Mouse (Mus musculus): ENCODE data around the gene Nudt4.
A peak's percentile ranks its signal among the peaks of the same experiment; 100 is the strongest.
"Not testable (repeated sequence)": the region's sequence is repeated elsewhere in the genome, so short reads cannot be mapped to it uniquely, and the experiment has no call there.

Gene Nudt4

DNA sequence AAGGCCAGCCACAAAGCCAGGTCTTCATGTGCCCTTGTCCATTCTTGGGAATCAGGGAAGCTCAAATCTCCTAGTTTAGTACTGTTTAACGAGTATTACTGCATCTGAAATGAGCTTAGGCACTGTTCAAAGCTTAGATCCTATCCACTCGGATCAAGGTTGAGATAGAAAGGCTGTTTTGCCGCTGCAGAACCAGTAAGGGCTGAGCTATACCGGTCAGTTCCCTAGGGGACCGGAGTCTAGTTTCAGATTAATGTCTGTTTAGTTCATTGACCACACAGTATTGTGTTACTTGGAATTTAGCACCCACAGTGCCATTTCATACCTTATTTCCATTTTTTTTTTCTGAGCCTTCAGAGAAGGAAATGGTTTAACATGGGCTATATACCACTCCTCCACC lies 3.6 kb upstream of the Nudt4 start:
- DNase-seq (ENCODE audit: low read depth, low spot score) = no peak

DNA sequence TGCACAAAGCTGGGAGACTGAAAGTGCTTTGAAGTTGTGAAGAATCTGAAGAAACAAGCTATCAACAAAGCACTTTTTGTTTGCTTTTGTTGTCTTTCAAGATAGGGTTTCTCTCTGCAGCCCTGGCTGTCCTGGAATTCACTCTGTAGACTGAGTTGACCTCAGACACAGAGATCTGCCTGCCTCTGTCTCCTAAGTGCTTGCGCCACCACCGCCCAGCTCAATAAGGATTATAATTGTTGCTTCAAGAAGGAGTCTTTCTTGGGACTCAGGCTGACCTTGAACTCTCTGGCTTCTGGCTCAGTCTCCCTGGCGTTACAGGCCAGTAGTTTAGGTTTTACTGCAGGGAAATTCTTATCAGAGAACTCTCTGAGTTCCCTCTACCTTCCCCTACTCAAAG lies 2.8 kb upstream of the Nudt4 start:
- no peak for DNase-seq (ENCODE audit: low read depth, low spot score)

DNA sequence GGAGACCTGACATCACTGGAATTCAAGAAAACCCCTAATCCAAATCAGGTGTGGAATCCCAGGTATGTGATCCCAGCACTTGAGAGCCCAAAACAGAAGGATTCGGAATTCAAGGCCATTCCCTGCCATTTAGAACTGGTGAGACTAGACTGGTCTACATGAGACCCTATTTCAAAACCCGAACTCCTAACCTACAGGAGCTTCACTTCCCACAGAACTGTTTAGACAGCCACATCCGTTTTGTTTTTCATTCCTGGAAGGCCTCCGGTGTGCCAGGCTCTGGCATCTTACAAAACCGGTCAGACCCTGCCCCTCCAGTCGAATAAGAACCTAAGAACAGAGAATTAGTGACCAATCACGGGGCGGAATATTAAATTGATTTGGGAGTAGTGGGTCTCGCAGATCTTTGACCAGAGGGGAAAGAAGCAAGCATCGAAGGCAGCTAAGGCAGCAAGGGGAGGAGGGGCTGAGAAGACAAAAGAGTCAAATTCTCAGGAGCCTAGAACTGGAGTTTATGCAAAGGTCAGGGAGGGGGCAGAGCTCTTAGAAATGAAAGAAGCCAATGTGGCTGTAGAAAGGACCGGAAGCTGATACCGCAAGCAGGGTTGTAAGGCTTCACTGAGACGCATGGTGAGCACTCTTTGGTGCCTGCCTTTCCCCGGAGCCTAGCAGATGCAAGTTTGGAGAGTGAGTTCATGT lies 1.4 kb upstream of the Nudt4 start:
- DNase-seq (ENCODE audit: low read depth, low spot score) = no peak

DNA sequence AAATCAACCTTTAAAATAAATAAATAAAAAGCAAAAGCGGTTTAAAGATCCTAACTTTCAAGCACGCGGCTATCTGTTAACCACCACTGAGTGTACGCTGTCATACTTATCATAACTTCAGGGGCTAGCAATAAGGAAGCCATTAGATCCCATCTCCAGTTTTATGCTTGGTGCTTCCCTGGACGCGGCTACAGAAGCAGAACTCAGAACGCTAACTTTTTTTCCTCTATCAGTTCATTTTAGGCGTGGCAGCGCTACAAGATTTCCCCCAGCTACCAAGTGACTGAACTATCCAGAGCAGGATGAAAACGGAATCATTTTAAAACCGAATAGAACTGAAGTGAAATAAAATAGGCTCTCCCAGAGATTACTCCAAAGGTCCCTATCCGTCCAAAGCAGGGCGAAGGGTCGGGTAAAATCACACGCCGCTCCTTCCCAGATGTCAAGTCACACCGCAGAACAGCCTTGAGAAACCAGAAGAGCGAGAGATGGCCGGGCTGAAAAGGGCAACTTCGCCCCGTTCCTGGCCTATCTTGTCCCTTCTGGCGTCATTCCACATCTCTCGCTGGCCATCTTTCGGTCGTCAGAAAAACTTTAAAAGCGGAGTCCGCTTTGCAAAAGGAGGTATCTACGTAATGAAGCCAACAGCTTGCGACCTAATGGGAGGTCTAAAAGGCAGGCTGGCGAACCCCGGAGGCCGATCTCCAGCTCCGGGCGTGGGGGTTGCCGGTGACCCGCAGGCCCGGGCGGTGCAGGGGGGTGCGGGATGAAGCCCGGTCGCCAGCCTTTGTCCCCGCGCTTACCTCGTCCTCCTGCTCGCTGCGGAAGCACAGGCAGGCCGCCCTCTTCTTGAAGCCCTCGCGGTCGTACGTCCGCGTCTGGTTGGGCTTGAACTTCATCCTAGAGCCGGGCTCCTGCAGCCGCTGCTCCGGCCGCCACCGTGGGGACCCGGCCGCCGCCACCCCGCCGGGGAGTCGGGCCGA lies 796 bp downstream of the Nudt4 start:
- peak; percentile 78 for DNase-seq (ENCODE audit: low read depth, low spot score)

DNA sequence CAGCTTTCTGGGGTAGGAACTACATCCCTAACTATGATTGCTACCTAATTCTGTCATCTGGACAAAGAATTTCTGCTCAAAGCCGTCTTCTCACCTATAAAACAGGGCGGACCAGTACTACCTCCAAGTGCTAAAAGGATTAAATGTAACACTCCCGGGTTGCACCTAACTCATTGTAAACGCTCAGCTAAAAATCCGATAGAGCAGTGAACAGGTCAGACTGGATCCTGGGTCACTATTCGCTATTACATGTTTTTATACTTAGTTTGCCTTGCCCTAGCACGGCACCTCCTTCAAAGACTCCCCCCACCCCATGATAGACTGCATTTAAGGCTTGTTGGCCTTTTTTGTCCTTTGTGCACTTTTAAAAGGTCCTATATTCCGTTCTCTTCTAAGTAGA lies 1.6 kb downstream of the Nudt4 start:
- DNase-seq (ENCODE audit: low read depth, low spot score) = peak; percentile 34

DNA sequence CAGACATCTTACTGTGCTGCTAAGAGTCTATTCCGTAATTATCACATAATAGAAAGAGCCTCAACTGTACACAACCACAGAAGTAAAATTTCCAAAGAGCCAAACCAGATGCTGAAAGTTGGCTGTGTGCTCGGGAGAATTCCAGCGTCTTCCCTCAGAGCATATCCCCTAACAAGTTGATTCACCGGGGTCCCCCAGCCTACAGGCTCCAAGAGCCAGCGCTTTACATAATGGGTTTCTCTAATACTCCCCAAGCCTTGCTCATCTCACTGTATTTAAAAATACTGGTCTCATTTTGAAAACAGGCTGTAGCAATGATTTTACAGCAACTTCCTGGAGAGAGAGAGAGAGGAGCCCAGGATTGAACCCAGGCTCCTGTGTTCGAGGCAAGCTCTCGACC lies 2.3 kb downstream of the Nudt4 start:
- DNase-seq (ENCODE audit: low read depth, low spot score) = no peak

DNA sequence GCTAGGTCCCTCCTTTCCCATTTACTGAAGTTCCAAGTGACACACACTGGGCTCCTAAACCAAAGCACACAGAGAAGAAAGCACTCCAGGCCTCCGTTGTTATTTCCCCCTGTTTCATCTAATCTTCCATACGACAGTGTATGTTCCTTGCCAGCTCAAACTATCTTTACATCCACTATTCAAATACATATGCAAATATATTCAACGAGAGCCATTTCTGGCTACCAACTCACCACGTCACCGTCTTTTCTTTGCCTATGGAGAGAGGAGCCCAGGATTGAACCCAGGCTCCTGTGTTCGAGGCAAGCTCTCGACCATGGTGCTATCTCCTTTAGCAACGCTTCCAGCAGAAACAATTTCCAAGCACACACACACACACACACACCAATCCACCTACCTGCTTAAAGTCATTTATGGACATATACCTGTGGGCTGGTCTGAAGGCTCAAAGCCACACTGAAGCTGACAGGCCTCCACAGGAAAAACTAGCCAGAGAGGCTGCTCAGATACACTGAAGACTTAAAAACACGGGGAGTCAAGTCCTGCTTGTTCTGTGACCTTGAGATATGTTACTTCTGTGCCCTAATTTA lies 3.5 kb downstream of the Nudt4 start:
- no peak for DNase-seq (ENCODE audit: low read depth, low spot score)

DNA sequence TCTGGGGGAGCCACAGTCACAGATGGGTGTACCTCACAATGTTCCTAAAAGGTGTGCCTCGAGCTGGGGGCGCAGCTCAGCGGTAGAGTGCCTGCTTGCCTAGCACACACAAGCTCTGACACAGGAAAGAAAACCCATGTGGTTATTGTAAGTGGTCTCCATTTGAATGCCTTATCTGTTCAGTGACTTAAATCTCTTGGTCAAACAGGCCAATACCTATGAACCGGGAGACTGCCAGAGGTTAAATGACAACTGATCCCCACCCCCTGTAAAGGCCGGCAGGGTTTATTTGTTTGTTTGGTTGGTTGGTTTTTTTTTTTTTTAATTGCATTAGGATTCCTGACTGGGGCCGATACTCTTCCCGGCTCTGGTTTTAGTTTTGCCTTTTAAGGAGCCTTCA lies 4.5 kb downstream of the Nudt4 start:
- no peak for DNase-seq (ENCODE audit: low read depth, low spot score)

DNA sequence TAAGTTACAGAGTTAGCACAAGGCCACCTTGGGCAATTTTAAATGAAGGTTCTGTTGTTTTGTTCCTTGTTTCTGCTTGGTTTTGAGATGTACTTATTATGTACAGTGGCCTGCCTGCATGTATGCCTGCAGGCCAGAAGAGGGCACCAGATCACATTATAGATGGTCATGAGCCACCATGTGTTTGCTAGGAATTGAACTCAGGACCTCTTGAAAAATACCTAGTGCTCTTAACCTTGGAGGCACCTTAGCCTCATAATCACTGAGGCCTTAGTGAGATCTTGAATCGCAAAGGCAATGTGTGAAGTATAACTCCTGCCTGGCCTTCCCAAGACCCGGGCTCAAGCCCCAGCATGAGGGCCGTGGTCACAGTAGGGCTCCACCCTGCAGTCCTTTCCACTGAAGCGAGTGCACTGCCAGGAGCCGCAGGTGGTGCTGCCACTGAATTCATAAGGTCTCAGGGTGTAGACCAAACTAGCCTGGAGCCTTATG lies 6.6 kb downstream of the Nudt4 start:
- DNase-seq (ENCODE audit: low read depth, low spot score) = peak; percentile 58

DNA sequence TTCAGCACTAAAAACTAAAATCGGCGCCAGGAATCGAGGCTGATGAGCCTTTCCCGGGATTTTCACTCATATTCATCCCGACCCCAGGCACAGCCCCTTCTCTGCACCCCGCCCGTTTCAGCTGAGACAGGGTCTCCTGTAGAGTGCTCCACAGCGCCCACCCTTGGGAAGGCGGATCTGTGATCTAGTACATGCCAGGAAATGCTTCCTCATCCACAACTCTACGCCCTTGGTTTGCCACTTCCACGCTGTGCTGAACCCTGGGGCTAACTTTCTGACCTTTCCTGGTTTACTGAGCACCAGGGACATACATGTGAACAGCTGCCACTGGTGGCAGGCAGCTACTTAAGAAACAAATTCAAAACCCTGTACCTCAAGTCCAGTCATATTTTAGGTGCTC lies 8.1 kb downstream of the Nudt4 start:
- DNase-seq (ENCODE audit: low read depth, low spot score) = no peak

DNA sequence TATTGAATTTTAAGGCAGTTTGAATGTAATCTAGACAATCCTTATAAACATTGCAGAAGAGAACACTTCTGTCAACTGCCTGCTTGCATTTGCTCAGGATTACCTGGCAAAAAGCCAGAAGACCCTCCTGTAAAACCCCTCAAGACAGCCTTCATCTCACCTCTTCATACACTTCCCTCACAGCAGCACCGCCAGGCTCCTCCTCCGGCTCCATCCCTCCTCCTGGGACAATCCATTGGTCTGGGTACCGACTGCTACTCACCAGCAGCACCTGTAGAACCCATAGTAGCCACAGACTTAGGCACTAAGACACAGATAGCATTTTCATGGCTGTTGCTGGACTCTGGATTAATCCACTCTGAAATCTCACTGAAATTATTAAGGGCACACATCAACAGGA lies 11.6 kb downstream of the Nudt4 start:
- no peak for DNase-seq (ENCODE audit: low read depth, low spot score)

DNA sequence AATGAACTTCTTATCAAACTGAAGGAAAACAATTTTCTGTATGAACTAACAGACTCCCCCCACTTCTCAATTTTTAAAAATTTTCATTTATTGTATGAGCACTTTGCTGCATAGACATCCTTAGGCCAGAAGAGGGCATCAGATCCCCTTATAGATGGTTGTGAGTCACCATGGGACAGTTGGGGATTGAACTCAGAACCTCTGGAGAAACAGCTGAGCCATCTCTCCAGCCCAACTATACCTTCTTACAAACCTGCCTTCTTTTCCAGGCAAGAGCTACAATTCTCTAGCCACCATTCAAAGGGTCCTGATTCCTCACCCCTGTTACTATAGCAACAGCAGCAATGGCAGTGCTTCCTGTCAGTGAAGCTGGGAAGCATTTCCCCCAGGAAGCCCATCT lies 12.2 kb downstream of the Nudt4 start:
- DNase-seq (ENCODE audit: low read depth, low spot score) = peak; percentile 53

DNA sequence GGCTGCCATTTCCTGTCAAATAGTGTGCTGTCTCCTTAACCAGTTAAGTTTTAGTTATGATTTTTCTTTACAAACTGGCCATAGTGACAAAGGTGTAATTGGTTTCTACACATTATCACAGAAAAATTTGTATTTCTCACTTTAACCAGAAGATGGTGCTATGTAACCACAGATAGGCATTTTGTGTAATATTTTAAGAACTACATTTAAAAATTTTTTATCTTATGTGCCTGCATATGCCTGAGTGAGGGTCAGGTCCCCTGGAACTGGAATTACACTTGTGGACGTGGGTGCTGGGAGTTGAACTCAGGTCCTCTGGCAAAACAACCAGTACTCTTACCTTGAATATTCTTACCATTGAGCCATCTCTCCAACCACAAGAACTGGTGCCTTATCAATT lies 13.4 kb downstream of the Nudt4 start:
- peak; percentile 52 for DNase-seq (ENCODE audit: low read depth, low spot score)

DNA sequence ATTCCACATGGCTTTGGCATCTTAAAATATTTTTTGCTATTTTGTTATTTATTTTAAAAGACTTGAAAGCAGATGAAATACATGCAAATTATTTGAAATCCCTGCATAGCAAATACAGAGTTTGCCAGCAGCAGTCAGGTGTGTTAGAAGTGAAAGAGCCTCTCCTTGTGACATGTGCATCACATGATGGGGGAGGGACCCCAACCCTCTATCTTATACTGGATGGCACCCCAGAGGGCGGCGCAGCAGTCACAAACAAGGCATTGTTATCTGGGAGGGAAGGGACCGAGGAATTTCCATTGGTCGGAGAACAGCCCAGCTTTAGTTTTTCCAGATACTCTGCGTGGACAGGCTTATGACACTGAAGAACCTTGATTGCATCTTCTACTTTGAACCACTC lies 14.9 kb downstream of the Nudt4 start:
- DNase-seq (ENCODE audit: low read depth, low spot score) = not testable (repeated sequence)

DNA sequence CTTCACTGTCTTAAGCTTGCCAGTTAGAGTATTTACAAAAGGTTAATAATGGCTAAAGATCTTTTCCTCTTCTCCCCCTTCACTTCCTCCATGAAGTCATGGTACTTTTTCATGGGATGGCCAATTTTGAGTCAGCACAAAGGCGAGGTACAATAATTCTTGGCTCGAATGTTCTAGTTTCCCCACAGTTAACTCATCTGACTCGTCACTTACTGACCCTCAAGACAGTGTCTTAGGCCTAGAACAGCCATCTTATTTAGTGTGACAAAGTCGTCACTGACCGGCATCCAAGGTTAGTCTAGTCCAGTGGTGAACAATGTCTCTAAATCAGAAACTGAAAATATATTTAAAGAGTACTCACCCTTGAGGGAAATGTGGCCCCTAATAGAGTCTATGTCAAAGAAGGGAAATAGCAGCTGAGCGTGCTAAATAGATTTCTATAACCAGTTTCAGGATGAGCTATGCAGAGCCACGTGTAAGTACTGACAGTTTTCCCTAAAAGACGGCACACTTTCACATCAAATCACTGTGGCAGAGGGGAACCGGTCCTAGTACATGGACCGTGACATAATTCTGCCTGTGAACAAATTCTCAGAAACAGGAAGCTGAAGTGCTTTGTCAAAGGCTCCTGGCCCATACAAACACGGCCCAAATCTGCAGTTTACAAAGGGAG lies 15.7 kb downstream of the Nudt4 start:
- DNase-seq (ENCODE audit: low read depth, low spot score) = peak; percentile 85

DNA sequence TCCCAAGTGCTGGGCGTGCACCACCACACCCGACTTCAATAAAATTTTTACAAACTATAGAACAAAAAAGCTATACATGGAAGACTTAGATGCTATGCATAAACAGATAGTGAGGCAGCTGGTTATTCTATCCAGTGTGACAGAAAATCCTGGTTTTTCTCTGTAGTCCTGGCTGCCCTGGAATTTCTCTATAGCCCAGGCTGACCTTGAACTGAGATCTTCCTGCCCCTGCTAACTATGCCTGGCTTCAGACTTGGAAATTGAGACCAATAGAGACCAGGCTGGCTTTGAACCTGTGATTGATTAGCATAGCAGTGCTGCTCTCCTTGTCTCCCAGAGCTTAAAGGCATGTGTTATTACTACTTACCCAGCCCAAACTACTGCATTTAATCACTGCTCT lies 17.8 kb downstream of the Nudt4 start:
- no peak for DNase-seq (ENCODE audit: low read depth, low spot score)

DNA sequence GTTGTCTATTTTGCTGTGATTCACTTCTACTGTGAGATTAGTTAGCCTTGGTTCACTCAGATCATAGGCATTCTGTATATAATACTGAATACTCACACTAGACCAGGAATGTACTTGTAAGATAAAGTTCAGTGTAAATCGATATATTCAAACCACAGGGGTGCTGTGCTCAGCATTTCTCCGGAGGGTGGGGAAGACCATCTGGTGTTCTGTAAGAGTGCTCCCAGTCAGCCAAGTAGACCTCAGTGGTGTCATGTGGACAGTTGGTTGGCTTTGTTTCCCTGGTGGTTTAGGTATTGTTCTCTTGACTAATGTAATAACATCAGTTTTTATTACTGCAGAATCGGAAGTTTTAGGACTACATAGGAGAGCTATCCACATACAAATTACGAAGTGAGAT lies 18.9 kb downstream of the Nudt4 start:
- DNase-seq (ENCODE audit: low read depth, low spot score) = no peak

DNA sequence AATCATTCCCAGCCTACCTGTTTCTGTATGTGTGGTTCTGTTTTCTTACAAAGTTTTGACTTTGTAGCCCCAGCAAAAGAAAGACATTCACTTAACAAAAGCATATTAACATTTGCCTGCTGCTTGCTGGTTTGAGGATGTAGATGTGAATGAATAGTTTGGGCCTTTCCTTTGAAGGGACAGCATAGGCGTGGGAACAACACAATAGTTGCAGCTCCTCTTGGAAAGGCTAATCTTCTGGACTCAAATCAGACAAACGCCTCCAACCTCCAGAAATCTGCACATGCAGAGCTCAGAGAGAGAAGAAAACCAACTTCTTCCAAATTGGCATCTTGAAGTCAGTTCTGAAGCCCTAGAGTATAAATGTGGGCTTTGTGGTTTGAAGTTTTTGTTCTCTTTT lies 19.3 kb downstream of the Nudt4 start:
- DNase-seq (ENCODE audit: low read depth, low spot score) = no peak

DNA sequence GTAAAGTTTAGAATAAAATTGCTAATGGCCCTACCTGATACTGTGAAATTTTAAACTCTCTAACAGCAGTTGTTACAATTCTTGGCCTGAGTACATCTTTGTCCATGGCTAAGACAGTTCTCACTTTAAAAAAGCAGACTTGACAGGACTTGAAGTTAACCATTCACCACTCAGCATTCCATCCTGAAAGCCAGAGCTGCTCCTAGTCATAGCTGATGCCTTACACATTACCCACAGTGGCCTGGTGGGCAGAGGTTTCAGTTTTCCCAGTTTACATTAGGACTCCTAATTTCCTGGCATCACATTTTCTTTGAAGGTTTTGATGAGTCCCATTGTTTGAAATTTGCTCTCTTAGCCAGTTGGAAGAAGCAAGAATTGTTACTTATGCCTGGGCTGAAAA lies 19.9 kb downstream of the Nudt4 start:
- no peak for DNase-seq (ENCODE audit: low read depth, low spot score)

DNA sequence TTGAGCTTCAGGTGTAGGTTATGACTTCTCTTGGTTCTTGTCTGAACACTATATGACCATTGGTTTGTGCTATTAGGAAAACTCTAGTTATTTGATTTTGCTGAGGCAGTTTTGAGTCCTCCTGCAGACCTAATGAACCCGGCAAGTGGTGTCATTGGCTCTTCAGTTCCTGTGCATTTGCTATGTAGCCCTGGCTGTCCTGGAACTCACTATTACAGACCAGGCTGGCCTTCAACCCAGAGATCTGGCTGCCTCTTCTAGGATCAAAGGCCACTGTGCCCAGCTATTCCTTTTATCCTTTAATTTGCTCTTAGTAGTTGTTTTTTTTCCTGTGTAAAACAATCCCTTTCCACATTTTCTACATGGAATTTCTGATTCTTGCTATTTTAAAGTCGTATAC lies 20.6 kb downstream of the Nudt4 start:
- no peak for DNase-seq (ENCODE audit: low read depth, low spot score)

DNA sequence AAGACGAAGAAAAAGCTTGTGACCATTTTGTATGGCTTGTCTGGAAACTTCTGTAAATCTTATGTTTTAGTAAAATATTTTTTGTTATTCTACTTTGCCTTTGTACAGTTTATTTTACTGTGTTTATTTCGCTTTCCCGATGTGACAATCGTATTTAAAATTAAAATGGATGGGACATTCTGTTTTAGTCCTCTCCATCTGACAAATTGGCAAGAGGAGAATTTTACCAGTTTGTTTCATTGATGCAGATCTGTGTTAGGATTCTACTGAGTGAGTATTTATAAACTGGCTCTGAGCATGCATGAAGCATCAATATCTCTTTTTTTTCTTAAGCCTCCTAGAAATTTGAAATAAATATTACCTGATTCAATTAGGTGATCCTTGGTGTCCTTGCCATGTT lies 21.0 kb downstream of the Nudt4 start:
- DNase-seq (ENCODE audit: low read depth, low spot score) = no peak

DNA sequence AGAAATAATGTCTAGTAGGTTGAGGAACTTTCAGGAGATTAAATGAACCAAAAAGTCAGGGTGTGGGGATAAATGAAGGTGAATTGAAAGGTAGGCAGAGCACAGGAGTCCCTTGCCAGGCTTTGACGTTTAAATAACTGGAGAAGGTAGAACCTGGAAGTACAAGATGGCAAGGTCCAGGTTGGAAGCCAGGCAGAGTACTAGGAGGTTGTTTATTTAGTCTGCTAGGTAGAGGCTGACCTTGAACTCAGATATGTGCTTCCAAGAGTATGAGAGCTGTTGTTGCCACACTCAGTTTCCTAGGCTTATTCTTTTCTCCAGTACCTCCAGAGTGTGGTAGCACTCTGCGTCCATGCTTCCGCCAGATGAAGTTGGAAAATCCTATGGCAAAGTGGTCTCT lies 24.1 kb downstream of the Nudt4 start:
- DNase-seq (ENCODE audit: low read depth, low spot score) = no peak
